Mouse (Mus musculus): ENCODE measurements around the gene Tgfbrap1.
"Not testable (repeated sequence)": the region's sequence is repeated elsewhere in the genome, so short reads cannot be mapped to it uniquely, and the experiment has no call there.

Gene Tgfbrap1

DNA sequence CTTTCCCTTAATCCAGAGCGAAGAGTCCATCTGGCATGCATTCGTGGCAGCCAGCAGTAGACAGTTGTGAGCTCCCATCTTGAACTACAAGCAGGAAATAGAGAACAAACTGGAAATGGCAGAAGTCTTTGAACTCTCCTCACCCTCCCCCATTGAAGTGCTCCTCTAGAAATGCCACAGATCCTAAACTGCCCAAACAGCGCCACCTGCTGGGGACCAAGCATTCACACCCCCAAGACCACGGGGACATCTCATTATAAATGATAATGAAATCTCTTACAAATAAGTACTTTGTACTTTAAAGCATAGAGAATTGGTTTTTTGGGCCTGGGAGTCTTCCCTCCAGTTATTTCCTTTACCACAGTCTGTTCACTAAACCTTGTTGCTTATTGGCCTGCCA, 12.1 kb upstream of the Tgfbrap1 start:
- DNase-seq (ENCODE audit: low spot score): peak; percentile 73

DNA sequence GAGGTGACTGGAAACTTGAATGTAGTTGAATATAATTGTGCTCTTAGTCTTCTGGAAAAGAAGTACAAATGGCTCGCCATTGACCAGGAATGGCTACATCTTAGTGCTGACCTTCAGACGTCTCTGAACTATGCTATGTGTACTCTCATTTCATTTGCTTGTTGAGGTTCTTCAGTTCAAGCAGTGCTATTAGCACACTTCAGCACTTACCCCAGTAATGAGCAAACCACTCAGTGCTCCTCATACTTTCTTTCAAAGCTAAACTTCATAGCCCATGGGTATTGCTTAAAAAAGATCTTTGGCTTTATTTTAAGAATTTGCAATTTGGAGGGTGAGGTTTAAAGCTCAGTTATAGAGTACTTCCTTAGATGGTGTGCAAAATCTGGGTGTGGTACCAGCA, 10.3 kb upstream of the Tgfbrap1 start:
- DNase-seq (ENCODE audit: low spot score): no peak

GRCm38 (mm10) chr1:43094206-43094605, 4.2 kb downstream of the Tgfbrap1 start:
- DNase-seq (ENCODE audit: low spot score): no peak

DNA sequence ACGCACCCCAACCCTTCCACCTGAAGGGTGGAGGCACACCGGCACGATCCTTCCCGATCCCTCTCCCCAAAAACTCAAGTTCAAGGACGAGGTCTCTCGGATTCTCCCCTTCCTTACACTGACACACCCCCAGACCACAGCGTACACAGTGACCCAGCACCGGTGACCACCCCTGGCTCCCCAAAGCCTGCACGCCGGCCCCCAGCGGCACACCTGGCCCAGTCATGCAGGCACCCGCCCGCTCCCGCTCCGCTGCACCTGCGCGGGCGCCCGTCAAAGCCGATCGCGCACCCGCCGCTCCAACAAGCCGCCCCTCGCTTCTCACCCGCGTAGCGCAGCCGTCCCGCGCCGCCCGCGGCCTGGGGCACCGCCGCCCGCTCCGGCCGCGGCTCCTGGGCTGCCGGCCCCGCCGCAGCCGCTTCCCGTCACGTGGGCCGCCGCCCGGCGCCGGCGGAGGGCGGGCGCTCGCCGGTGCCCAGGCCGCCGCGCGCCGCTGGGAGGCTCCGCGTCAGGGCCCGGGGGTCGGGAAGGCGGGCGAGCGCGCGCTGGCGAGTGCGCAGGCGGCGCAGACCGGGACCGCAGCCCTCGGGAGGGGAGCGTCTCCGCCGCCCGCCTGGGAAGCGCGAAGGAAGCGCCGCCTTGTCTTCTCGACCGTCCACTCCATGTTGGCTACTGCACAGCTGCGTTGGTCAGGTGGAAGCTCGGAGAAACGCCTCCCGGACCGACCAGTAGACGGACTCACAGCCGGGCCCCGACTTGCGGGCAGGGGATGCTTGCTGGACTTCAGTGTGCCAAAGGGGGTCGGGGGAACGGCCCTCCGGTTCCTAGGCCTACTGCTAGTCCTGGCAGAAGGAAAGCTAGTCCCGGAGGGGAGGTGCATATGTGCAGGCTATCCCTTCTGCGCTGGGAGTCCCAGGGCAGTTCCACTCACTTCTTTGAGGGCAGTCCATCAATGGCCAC, 6.1 kb downstream of the Tgfbrap1 start:
- peak; percentile 69 for DNase-seq (ENCODE audit: low spot score)

DNA sequence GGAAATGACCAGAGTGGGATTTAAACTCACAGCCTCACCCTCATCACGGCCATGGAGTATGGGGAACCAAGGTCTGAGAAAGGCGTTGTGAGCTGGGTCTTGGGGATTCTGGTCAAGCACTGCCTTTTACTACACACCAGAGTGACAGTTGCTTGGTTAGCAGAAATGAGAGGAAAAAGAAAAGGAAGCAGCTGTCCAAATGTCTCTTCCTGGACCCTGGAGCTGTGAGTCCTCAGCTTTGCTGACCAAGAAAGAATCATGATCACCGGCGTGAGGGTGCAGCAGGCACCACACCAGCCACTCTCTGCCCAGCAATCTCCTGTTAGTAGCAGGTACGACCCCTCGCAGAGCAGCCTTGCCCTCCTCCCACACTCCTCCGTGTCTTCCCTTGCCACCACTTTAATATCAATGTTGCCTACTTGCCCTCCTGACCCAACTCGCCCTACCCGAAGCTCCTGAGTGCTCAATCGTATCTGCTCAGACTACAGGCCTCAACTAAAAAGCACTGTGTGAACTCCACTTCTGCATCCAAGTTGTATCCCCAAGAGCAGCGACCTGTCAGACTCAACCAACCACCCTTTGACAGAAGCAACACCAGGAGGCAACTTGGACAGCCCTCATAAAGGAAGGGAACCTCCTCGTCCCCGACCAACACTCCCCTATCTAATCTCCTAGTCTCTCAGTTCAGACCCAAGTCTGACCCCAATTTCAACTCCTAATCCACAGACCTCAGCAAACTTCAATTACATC, 7.0 kb downstream of the Tgfbrap1 start:
- no peak for DNase-seq (ENCODE audit: low spot score)

DNA sequence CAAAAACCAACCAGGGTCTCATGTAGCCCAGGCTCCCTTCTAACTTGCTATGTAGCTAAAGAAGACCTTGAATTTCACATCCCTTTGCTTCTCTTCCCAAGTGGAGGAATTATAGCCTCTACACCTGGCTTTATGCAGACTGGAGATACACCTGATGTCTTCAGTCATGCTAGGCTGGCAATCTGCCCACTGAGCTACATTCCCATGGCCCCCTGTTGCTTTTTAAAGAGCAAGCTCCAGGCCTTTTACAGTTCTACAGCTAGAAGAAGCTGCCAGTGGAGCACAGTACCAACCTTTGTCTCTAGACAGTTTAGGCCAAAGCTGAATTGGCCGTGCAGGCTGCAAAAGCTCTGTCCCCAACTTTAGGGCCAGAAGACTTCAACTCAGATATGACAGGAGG, 8.0 kb downstream of the Tgfbrap1 start:
- DNase-seq (ENCODE audit: low spot score): no peak

DNA sequence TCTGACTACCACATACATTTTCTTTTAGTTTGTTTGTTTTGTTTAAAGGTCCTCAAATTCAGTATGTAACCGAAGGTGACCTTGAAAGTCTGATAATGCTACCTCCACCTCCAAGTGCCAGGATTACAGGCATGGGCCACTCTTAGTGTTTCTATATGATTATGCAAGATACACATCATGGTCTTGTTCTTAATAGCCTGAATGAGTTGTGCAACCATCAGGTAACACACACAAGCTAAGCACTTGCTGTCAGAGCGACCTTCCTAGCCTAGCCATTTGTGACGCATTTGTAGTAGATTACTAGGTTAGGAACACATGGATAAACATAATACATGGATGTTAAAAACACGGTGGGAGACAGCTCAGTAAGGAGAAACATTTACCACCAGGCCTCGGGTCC, 15.5 kb downstream of the Tgfbrap1 start:
- DNase-seq (ENCODE audit: low spot score): no peak

- no peak for DNase-seq (ENCODE audit: low spot score)
Observed at GRCm38 (mm10) chr1:43078124-43078523, 20.3 kb downstream of the Tgfbrap1 start.

DNA sequence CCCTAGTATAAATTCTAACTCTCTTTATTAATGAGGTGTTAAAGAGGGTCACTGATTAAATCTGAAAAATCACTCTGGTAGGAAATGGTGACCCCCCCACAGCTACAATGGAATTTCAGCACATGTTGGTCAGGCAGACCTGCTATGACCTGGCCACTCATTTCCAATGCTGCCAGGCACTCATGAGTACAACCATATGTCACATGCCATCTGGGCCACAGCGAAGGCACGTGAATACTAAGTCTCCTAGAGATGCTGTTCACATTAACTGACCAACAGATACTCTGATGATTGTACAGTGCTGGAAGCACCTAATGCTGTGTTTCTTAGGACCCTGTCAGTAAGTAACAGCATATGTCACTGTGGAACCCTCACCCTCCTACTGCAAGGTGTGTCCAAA, 23.6 kb downstream of the Tgfbrap1 start:
- no peak for DNase-seq (ENCODE audit: low spot score)

DNA sequence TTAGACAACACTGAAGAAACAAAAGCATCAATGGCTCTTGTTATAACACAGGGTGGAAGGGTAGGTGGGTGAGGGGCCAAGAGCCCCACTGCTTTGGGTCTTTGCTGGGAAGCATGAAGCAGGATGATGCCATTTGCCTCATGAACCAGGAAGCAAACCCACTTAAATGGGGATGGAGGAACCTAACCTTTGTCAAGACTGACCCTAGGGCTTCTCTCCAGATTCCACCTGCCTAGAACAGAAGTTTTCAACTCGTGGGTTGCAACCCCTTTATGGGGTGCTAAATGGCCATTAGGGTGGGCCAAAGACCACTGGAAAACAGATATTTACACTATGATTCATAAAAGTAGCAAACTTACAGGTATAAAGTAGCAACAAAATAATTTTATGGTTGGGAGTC, 25.9 kb downstream of the Tgfbrap1 start:
- no peak for DNase-seq (ENCODE audit: low spot score)

DNA sequence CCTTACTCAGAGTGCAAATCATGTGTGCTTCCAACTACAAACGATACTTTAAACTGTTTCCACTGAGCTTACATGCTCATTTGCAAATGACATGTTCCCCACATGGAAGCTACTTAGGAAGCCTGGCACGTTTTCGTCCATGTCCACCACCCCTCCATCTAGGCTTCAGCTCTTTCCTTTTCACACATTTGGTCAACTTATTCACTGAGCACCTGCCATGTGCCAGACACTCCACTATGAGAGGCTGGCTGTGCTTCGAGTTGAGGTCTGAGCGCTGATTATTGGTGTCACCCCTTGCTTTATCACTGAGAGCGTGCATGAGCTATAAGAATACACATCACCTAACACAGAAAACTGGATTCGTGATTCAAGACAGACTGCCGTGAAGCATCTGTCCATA, 26.4 kb downstream of the Tgfbrap1 start:
- DNase-seq (ENCODE audit: low spot score): no peak

DNA sequence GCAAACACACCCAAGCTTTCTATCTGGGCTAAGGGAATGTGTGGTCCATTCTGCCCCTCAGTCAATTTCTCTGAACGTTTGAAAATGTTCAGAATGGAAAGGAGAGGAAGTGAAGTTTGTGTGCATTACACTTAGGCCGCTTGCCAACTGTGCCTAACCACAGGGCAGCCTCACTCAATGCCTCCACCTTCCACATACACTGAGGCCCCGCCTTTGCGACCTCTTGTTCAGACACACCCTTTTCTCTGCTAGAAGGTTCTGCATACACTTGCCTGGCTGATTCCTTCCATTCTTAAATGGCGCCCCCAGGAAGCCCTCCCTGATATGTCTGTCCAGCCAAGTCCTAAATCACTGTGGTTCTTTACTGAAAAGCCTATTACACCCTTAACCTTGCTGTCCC, 27.7 kb downstream of the Tgfbrap1 start:
- DNase-seq (ENCODE audit: low spot score): no peak

DNA sequence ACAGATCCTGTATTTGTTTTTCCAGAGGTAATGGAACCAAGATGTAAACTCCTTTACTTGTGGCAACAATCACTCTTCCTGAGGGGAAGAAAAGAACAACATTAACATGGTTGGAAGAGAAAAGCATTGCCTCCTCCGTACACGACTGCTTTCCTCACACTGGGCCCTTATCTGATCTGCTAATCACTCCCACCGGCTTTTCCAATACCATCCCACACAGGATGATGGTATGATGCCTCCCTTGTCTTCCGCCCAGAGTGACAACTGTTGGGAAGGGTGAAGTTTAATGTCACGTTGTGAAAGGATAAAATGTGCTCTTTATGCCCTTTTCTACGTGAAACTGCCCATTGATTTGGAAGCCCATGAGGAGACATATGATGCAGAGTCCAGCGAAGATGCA, 30.9 kb downstream of the Tgfbrap1 start:
- DNase-seq (ENCODE audit: low spot score): no peak

DNA sequence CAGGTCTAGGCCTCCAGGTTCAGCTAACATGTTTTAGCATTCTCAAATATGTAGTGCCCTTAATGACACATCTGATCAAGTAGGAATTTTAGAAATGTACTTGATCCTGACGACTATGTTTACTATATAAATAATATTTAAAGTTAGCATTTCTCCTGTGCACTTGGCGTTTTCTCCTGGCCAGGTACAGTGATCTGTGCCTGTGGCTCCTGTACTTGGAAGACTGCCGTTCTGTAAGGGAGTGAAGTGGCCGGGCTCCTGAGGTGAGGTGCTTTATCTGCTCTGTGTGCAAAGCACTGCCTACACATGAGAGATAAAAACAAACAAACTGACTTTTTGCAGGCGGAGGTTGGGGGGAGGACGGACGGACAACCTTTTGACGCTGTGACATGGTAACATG, 31.9 kb downstream of the Tgfbrap1 start:
- DNase-seq (ENCODE audit: low spot score): no peak

DNA sequence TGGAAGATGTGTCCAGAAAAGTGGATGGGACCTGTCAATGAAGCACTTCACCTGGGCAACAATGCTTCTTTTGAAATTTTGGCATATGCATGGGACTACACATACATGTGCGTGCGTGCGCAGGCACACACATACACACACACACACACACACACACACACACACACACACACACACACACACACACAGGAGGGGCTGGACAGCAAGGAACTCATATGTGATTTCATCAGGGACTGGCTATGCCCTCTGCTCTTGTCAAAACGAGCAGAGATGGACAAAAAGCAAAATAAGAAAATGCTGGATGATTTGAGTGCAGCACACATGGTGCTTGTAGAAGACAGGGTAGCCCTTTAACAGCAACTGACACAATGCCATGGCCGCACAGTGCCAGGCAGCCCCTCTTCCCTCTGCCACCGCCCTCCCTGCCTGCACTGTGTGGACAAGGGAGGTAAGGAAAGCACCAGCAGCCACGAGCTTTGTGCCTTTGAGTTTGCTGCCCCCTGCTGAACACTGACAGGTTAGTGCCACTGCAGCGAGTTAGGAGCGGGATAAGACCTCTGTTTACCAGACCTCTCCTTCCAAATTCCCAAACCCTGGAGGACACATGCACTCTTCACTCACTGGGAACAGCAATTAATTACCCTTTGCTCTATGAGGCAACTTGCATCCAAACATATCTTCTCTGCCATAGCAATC, 32.7 kb downstream of the Tgfbrap1 start:
- peak; percentile 91 for DNase-seq (ENCODE audit: low spot score)

GRCm38 (mm10) chr1:43051903-43052302, 46.5 kb downstream of the Tgfbrap1 start:
- DNase-seq (ENCODE audit: low spot score): no peak

GRCm38 (mm10) chr1:43047811-43048210, 50.6 kb downstream of the Tgfbrap1 start:
- no peak for DNase-seq (ENCODE audit: low spot score)

DNA sequence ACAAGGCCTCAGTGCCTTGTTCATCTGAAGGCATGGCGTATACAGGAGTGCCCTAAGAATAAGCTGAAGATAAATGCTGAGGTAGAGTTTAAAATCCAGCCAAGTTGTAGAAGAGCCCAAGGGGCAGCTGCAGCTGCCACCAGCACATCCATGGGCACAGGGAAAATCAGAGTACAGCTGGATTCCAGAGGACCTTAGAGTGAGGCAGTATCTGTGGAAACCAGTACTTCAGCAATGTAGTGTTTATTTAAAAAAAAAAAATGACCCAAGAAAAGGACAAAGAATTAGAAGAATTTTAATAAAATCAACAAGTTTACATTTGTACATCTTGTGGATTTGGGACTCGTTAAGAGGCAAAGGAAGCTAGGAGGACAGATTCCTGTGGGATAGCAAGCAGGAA, 51.4 kb downstream of the Tgfbrap1 start:
- DNase-seq (ENCODE audit: low spot score): no peak

- DNase-seq (ENCODE audit: low spot score): no peak
Observed at GRCm38 (mm10) chr1:43045204-43045982, 53.0 kb downstream of the Tgfbrap1 start.

GRCm38 (mm10) chr1:43042271-43042670, 56.2 kb downstream of the Tgfbrap1 start:
- no peak for DNase-seq (ENCODE audit: low spot score)

GRCm38 (mm10) chr1:43036014-43036413, 62.4 kb downstream of the Tgfbrap1 start:
- DNase-seq (ENCODE audit: low spot score): no peak

GRCm38 (mm10) chr1:43015153-43015685, 83.2 kb downstream of the Tgfbrap1 start:
- DNase-seq (ENCODE audit: low spot score): not testable (repeated sequence)
